Mouse (Mus musculus) heart, embryonic 12.5 days (tissue): ENCODE measurements around the gene Gale. TPM values are rescaled to one million over a fixed set of nuclear protein-coding genes. Genes with fewer than 3 reads are reported as not detected.

Source experiments
- ATAC-seq: fragments of 200-750 bp; cut with Nextera tagmentation; 2 replicates; pipeline ENCODE4 v1.8.0; 2017; ENCODE audit warnings: moderate TSS enrichment, moderate library complexity; ENCODE audit not compliant: insufficient number of reproducible peaks, low FRiP score
- H3K27ac ChIP-seq: fragments of 300-500 bp; sonication (generic); 2 replicates; pipeline ENCODE4 v1.5.1; 2016; ENCODE audit warnings: mild to moderate bottlenecking, moderate library complexity; ENCODE audit not compliant: poor library complexity, severe bottlenecking
- H3K27me3 ChIP-seq: fragments of 300-500 bp; sonication (generic); replicated peaks from 2 replicates; pipeline ENCODE4 v1.6.1; 2016; ENCODE audit warnings: mild to moderate bottlenecking, moderate library complexity
- H3K36me3 ChIP-seq: fragments of 300-500 bp; sonication (generic); 2 replicates; pipeline ENCODE4 v1.6.1; 2016; ENCODE audit warnings: mild to moderate bottlenecking, moderate library complexity
- H3K4me1 ChIP-seq: fragments of 300-500 bp; sonication (generic); replicated peaks from 2 replicates; pipeline ENCODE4 v1.6.1; 2016; ENCODE audit warnings: mild to moderate bottlenecking
- H3K4me2 ChIP-seq: fragments of 300-500 bp; sonication (generic); 2 replicates; pipeline ENCODE4 v1.6.1; 2016; ENCODE audit warnings: mild to moderate bottlenecking, moderate library complexity
- H3K4me3 ChIP-seq: fragments of 300-500 bp; sonication (generic); 2 replicates; pipeline ENCODE4 v1.5.1; 2016; ENCODE audit warnings: mild to moderate bottlenecking
- H3K9ac ChIP-seq: fragments of 300-500 bp; sonication (generic); 2 replicates; pipeline ENCODE4 v1.6.1; 2016; ENCODE audit warnings: mild to moderate bottlenecking, moderate library complexity
- H3K9me3 ChIP-seq: fragments of 300-500 bp; sonication (generic); replicated peaks from 2 replicates; pipeline ENCODE4 v1.6.1; 2016; ENCODE audit warnings: mild to moderate bottlenecking, moderate library complexity
- WGBS: fragments of 180-500 bp; shearing (Covaris S2); methylation state at CpG from one replicate; pipeline ENCODE4 v1.1.7; 2016; 5-methylcytosine and 5-hydroxymethylcytosine counted together
- polyA plus RNA-seq: library from polyadenylated mRNA; unstranded; fragments of >200 nt; fragmentation: Nextera tagmentation; extraction: Ambion mirVana; gene quantifications from 2 replicates; pipeline ENCODE4 v1.2.1, GENCODE M21; 2016

The Gale gene
- polyA plus RNA-seq = 27.6 and 28.8 TPM in 2 replicates

GRCm38 (mm10) chr4:135963457-135964193, at the start of gene Gale:
Gene Gale (plus strand): TSS chr4:135963727.
- ATAC-seq = peak; percentile 92
- Histone ChIP-seq H3K4me3 (peak within 1 kb of the TSS; percentile 79), H3K9me3 (no peaks in the 10 kb centered on the region), H3K4me2 (peak within 1 kb of the TSS; percentile 97), H3K4me1 (peaks cover 19% of the 10 kb centered on the region), H3K27ac (peak within 1 kb of the TSS; percentile 92), H3K27me3 (no peaks in the 10 kb centered on the region), H3K36me3 (peaks cover 55% of the 10 kb centered on the region), H3K9ac (peak within 1 kb of the TSS; percentile 82)
- under 1% methylated on average over 56 of the region's 56 CpGs for WGBS

GRCm38 (mm10) chr4:135918635-135919279, 44.8 kb upstream of the Gale start:
- no peaks in the 10 kb centered on the region for H3K9me3 ChIP-seq
- no peak overlapping the region for H3K27ac ChIP-seq
- 0 out of 2 replicates have a peak, but pooled peaks cover 3% of the 10 kb centered on the region for H3K36me3 ChIP-seq
- no peak overlapping the region for H3K9ac ChIP-seq
- peaks cover 8% of the 10 kb centered on the region for H3K4me1 ChIP-seq
- no peak for ATAC-seq
- no peak overlapping the region for H3K4me2 ChIP-seq
- no peak overlapping the region for H3K4me3 ChIP-seq
- WGBS = 80% methylated on average over 13 of the region's 13 CpGs
- H3K27me3 ChIP-seq = no peaks in the 10 kb centered on the region

- H3K4me3 ChIP-seq = no peak overlapping the region
- ATAC-seq = no peak
- 0 out of 2 replicates have a peak, but pooled peaks cover 3% of the 10 kb centered on the region for H3K36me3 ChIP-seq
- H3K9me3 ChIP-seq = no peaks in the 10 kb centered on the region
- no peak overlapping the region for H3K4me2 ChIP-seq
- 90% methylated on average over 3 of the region's 3 CpGs for WGBS
- H3K9ac ChIP-seq = no peak overlapping the region
- H3K27ac ChIP-seq = no peak overlapping the region
- no peaks in the 10 kb centered on the region for H3K27me3 ChIP-seq
- peaks cover 8% of the 10 kb centered on the region for H3K4me1 ChIP-seq
Observed at GRCm38 (mm10) chr4:135919280-135919639, 44.3 kb upstream of the Gale start.

- Histone ChIP-seq H3K9ac (peak within 1 kb of the TSS; percentile 82), H3K27me3 (no peaks in the 10 kb centered on the region), H3K4me2 (peak within 1 kb of the TSS; percentile 77), H3K9me3 (no peaks in the 10 kb centered on the region), H3K4me3 (peak within 1 kb of the TSS; percentile 77), H3K36me3 (0 out of 2 replicates have a peak, but pooled peaks cover 10% of the 10 kb centered on the region), H3K4me1 (peaks cover 14% of the 10 kb centered on the region), H3K27ac (peak within 1 kb of the TSS; percentile 70)
- 2% methylated on average over 60 of the region's 60 CpGs for WGBS
- ATAC-seq = peak; percentile 92
Observed at GRCm38 (mm10) chr4:135920304-135921241, 43.0 kb upstream of the Gale start, which contains the start of gene Fuca1. Gene Fuca1 (plus strand): TSS chr4:135920735.

GRCm38 (mm10) chr4:135921257-135922120, 42.0 kb upstream of the Gale start:
- peak overlapping the region; percentile 70; the same call in 1 of the 2 replicates for H3K27ac ChIP-seq
- ATAC-seq = no peak
- H3K9ac ChIP-seq = peak overlapping the region; percentile 82
- H3K36me3 ChIP-seq = 0 out of 2 replicates have a peak, but pooled peaks cover 13% of the 10 kb centered on the region
- WGBS = 11% methylated on average over 26 of the region's 26 CpGs
- peak overlapping the region; percentile 77 for H3K4me3 ChIP-seq
- H3K4me2 ChIP-seq = peak overlapping the region; percentile 77
- no peaks in the 10 kb centered on the region for H3K9me3 ChIP-seq
- H3K4me1 ChIP-seq = peaks cover 20% of the 10 kb centered on the region
- no peaks in the 10 kb centered on the region for H3K27me3 ChIP-seq

- no peak overlapping the region for H3K4me3 ChIP-seq
- ATAC-seq = no peak
Observed at GRCm38 (mm10) chr4:135922190-135922589, 41.3 kb upstream of the Gale start.

GRCm38 (mm10) chr4:135924418-135924817, 39.1 kb upstream of the Gale start:
- no peak overlapping the region for H3K9ac ChIP-seq

More at GRCm38 (mm10) chr4:135922190-135922589, 41.3 kb upstream of the Gale start:
- no peak overlapping the region for H3K9ac ChIP-seq
- no peaks in the 10 kb centered on the region for H3K27me3 ChIP-seq
- no peaks in the 10 kb centered on the region for H3K9me3 ChIP-seq
- peaks cover 20% of the 10 kb centered on the region for H3K4me1 ChIP-seq
- peak overlapping the region; percentile 77 for H3K4me2 ChIP-seq
- H3K27ac ChIP-seq = no peak overlapping the region
- 0 out of 2 replicates have a peak, but pooled peaks cover 13% of the 10 kb centered on the region for H3K36me3 ChIP-seq
- 79% methylated on average over 1 of the region's 1 CpGs for WGBS

GRCm38 (mm10) chr4:135925341-135925740, 38.2 kb upstream of the Gale start:
- no peak for ATAC-seq
- 0 out of 2 replicates have a peak, but pooled peaks cover 25% of the 10 kb centered on the region for H3K36me3 ChIP-seq
- H3K9ac ChIP-seq = no peak overlapping the region
- H3K4me1 ChIP-seq = peaks cover 20% of the 10 kb centered on the region
- H3K4me2 ChIP-seq = 0 out of 2 replicates have a peak overlapping the region, but pooled peaks have one; percentile 11
- 56% methylated on average over 5 of the region's 5 CpGs for WGBS
- no peaks in the 10 kb centered on the region for H3K27me3 ChIP-seq
- H3K4me3 ChIP-seq = no peak overlapping the region
- no peaks in the 10 kb centered on the region for H3K9me3 ChIP-seq
- no peak overlapping the region for H3K27ac ChIP-seq

More at GRCm38 (mm10) chr4:135924418-135924817, 39.1 kb upstream of the Gale start:
- Histone ChIP-seq H3K36me3 (0 out of 2 replicates have a peak, but pooled peaks cover 18% of the 10 kb centered on the region), H3K27me3 (no peaks in the 10 kb centered on the region), H3K4me3 (no peak overlapping the region), H3K4me1 (peaks cover 20% of the 10 kb centered on the region), H3K9me3 (no peaks in the 10 kb centered on the region), H3K4me2 (no peak overlapping the region), H3K27ac (no peak overlapping the region)
- no peak for ATAC-seq
- 76% methylated on average over 2 of the region's 2 CpGs for WGBS

GRCm38 (mm10) chr4:135926195-135926808, 37.2 kb upstream of the Gale start:
- no peak overlapping the region for H3K27ac ChIP-seq
- no peak for ATAC-seq
- no peak overlapping the region for H3K9ac ChIP-seq
- 66% methylated on average over 10 of the region's 10 CpGs for WGBS
- H3K4me3 ChIP-seq = no peak overlapping the region
- peaks cover 19% of the 10 kb centered on the region for H3K4me1 ChIP-seq
- H3K27me3 ChIP-seq = no peaks in the 10 kb centered on the region
- peaks cover 35% of the 10 kb centered on the region; the same call in 1 of the 2 replicates for H3K36me3 ChIP-seq
- H3K9me3 ChIP-seq = no peaks in the 10 kb centered on the region
- H3K4me2 ChIP-seq = no peak overlapping the region
